Mouse (Mus musculus) neural tube, embryonic 14.5 days (tissue): ENCODE measurements around the gene Lhfpl3. TPM values are rescaled to one million over a fixed set of nuclear protein-coding genes. Genes with fewer than 3 reads are reported as not detected.

ENCODE experiments used
- ATAC-seq: fragments of 200-750 bp; cut with Nextera tagmentation; 2 replicates; pipeline ENCODE4 v1.8.0; 2017; ENCODE audit warnings: low read depth, mild to moderate bottlenecking, moderate TSS enrichment, moderate library complexity
- H3K27ac ChIP-seq: fragments of 300-500 bp; sonication (generic); 2 replicates; pipeline ENCODE4 v1.5.1; 2014; ENCODE audit warnings: low read depth, mild to moderate bottlenecking, control low read depth, low read length, moderate library complexity, mixed read lengths
- H3K27me3 ChIP-seq: fragments of 300-500 bp; sonication (generic); 2 replicates; pipeline ENCODE4 v1.6.1; 2014; ENCODE audit warnings: low read length; ENCODE audit not compliant: control insufficient read depth, insufficient read depth
- H3K36me3 ChIP-seq: fragments of 300-500 bp; sonication (generic); 2 replicates; pipeline ENCODE4 v1.6.1; 2014; ENCODE audit warnings: low read length, mixed read lengths; ENCODE audit not compliant: control insufficient read depth, insufficient read depth
- H3K4me1 ChIP-seq: fragments of 300-500 bp; sonication (generic); 2 replicates; pipeline ENCODE4 v1.6.1; 2014; ENCODE audit warnings: low read length; ENCODE audit not compliant: control insufficient read depth, insufficient read depth
- H3K4me2 ChIP-seq: fragments of 300-500 bp; sonication (generic); 2 replicates; pipeline ENCODE4 v1.6.1; 2014; ENCODE audit warnings: mild to moderate bottlenecking, low read depth, low read length, control low read depth
- H3K4me3 ChIP-seq: fragments of 300-500 bp; sonication (generic); 2 replicates; pipeline ENCODE4 v1.5.1; 2014; ENCODE audit warnings: low read depth, low read length, control low read depth, mixed read lengths
- H3K9ac ChIP-seq: fragments of 300-500 bp; sonication (generic); replicated peaks from 2 replicates; pipeline ENCODE4 v1.6.1; 2014; ENCODE audit warnings: low read depth, mild to moderate bottlenecking, control low read depth, low read length, mixed read lengths
- H3K9me3 ChIP-seq: fragments of 300-500 bp; sonication (generic); 2 replicates; pipeline ENCODE4 v1.6.1; 2016; ENCODE audit warnings: low read length; ENCODE audit not compliant: control insufficient read depth
- WGBS: fragments of 180-500 bp; shearing (Covaris S2); extraction: QIAGEN DNeasy Blood & Tissue Kit; methylation state at CpG from one replicate; pipeline ENCODE4 v1.1.7; 2014; 5-methylcytosine and 5-hydroxymethylcytosine counted together
- polyA plus RNA-seq: library from polyadenylated mRNA; unstranded; fragments of >200 nt; fragmentation: Nextera tagmentation; extraction: Ambion mirVana; gene quantifications from 2 replicates; pipeline ENCODE4 v1.2.1, GENCODE M21; 2014

The Lhfpl3 gene
- polyA plus RNA-seq, 1 experiment from 2014 or later: 27.6 TPM

DNA sequence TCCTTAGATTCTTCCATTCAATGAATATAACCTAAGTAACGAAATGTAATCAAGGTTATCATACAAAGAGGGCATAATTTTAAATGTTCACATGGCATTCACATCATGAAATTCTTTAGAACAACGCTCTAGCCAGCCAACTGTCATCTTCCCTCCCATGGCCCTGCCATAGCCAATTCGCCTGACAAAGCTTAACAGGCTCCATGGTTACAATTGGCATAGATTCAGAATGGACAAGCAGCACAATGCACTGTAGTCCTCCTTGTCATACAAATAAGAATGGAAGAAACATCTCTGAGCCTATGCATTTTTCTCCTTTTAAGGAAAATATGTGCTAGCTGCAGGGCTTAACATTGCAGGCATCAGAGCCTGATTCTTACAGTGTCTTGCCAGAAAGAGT, 254.0 kb downstream of the Lhfpl3 start:
- Histone ChIP-seq H3K36me3 (no peaks in the 10 kb centered on the region), H3K27me3 (no peaks in the 10 kb centered on the region), H3K9me3 (no peaks in the 10 kb centered on the region), H3K4me3 (no peak overlapping the region), H3K4me2 (no peak overlapping the region), H3K27ac (no peak overlapping the region), H3K9ac (no peak overlapping the region), H3K4me1 (no peaks in the 10 kb centered on the region)
- no peak for ATAC-seq
- WGBS: 75% methylated on average over 3 of the region's 3 CpGs

DNA sequence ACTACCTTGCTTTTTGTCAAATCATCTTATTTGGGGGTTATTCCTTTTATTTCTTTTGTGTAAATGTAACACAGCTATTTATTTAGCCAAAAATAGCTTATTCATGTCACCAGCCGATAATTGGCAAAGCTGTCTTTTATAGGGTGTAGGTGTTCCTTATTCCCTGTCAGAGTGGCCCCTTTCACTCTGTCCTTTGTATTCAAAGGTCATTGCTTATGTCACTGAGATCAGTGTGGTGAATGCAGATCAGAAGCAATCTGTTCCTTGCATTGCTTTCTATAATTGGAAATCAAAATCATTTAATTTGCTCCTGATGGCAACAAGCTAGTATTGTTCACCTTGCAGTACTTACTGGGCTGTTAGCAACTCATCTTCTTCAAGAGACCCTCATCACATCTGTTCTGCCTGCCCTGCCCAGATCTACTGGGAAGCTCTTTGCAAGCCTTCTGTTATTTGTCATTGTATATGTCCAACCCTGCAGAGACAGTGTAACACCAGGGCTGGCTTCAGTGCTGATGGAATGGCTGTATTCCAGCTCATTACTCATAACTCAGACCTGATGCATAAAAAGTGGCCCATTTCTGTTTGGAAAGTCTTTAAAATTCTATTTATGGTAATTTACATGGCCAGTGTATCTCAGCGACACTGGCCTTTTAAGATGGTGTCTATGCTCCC, 257.4 kb downstream of the Lhfpl3 start:
- no peak overlapping the region for H3K4me3 ChIP-seq
- H3K36me3 ChIP-seq: no peaks in the 10 kb centered on the region
- no peaks in the 10 kb centered on the region for H3K4me1 ChIP-seq
- no peak overlapping the region for H3K27ac ChIP-seq
- no peak for ATAC-seq
- 83% methylated on average over 2 of the region's 2 CpGs for WGBS
- H3K27me3 ChIP-seq: no peaks in the 10 kb centered on the region
- H3K9ac ChIP-seq: no peak overlapping the region
- H3K4me2 ChIP-seq: no peak overlapping the region
- H3K9me3 ChIP-seq: no peaks in the 10 kb centered on the region

DNA sequence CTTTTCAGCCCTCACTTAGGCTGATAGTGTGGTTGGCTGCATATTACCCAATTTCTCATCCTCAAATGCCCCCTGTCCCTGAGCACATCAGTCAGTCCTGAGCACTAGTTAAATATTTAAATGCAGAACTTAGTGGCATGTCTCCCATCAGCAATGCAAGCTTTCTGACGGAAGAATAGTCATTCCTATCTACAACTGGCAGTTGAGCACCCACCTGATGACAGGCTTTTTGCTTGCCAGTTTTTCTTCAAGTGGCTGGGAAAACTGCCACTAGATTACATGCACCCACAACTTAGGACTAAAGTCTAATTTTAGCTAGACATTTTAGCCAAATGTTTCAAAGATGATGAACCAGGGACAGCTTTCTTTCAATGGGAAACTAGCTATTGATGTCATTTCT, 260.3 kb downstream of the Lhfpl3 start:
- no peaks in the 10 kb centered on the region for H3K9me3 ChIP-seq
- ATAC-seq: no peak
- H3K4me2 ChIP-seq: no peak overlapping the region
- no peak overlapping the region for H3K4me3 ChIP-seq
- no peak overlapping the region for H3K9ac ChIP-seq
- no peaks in the 10 kb centered on the region for H3K36me3 ChIP-seq
- H3K27me3 ChIP-seq: no peaks in the 10 kb centered on the region
- WGBS: 94% methylated on average over 1 of the region's 1 CpGs
- H3K4me1 ChIP-seq: no peaks in the 10 kb centered on the region
- H3K27ac ChIP-seq: no peak overlapping the region

DNA sequence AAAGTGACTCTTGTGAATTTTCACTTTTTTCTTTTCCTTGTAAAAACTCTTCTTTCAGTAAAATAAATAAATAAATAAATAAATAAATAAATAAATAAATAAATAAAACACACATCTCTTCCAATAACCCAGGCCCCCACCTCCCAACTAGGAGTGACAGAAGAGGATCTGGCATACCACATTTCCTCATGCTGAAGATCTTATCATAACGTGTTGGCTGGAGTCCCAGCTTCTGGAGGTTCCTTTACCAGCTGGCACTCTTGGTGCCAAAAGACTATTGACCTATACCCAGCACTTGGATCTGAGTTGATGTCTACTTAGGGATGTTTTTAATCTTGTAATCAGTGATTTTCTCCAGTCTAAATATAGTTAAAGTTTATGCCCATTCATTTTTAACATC, 264.6 kb downstream of the Lhfpl3 start:
- no peak overlapping the region for H3K27ac ChIP-seq
- 94% methylated on average over 1 of the region's 1 CpGs for WGBS
- H3K4me2 ChIP-seq: no peak overlapping the region
- ATAC-seq: no peak
- H3K4me3 ChIP-seq: no peak overlapping the region
- no peak overlapping the region for H3K9ac ChIP-seq
- no peaks in the 10 kb centered on the region for H3K4me1 ChIP-seq
- H3K27me3 ChIP-seq: no peaks in the 10 kb centered on the region
- H3K9me3 ChIP-seq: no peaks in the 10 kb centered on the region
- H3K36me3 ChIP-seq: no peaks in the 10 kb centered on the region

DNA sequence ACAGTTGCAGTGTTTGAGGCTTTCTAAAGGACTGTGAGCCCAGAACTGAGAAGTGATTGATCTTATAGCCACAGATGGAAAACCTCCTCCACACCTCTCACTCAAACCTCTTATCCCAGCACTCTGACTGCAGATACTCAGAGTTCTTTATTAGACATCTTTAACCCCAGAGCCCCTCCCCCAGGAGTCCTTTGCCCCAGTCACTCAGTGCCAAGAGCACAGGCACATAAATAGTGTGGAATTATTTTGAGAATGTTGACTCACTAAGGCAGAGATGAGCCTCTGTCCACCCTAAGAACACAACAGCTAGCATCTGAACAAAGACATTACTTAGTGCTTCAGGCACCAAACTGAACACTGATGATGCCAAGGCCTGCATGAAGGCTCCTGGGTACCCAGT, 268.1 kb downstream of the Lhfpl3 start:
- no peak overlapping the region for H3K4me2 ChIP-seq
- H3K36me3 ChIP-seq: no peaks in the 10 kb centered on the region
- H3K9ac ChIP-seq: no peak overlapping the region
- no peak for ATAC-seq
- no peaks in the 10 kb centered on the region for H3K27me3 ChIP-seq
- H3K4me3 ChIP-seq: no peak overlapping the region
- H3K4me1 ChIP-seq: no peaks in the 10 kb centered on the region
- H3K27ac ChIP-seq: no peak overlapping the region
- H3K9me3 ChIP-seq: no peaks in the 10 kb centered on the region

DNA sequence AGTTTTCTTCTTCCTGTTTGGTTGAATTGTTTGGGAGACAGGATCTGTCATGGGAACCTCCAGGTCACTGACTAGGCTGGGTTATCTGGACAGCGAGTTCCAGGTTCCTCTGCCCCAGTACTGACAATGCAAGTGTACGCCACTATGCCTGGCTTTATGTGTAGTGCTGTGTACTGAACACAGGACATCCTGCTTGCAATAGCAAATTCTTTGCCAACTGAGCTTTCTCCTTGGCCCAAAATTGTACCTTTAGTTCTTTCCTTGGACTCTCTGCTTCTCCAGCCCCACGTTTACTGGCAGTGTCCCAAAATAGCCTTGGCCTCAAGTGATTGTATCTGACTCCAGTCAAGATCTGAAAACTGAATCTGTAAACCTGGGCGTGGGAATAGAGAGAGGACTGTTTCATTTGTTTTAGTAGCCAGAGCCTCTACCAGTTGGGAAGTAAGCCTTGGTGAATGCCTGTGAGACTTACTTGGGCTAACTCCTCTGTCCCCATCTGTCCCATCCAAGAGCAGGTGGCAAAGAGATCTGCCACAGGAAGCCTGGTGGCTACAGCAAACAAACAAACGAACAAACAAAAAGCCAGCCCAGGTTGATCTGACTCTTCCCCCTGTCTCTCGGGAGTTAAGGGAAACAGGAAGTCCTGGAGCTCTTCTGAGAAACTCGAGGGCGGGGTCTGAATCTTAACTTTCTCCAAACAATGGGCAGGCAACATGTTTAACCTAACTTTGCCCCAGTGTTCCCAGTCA, 269.9 kb downstream of the Lhfpl3 start:
- ATAC-seq: no peak
- H3K4me2 ChIP-seq: no peak overlapping the region
- no peaks in the 10 kb centered on the region for H3K36me3 ChIP-seq
- no peaks in the 10 kb centered on the region for H3K27me3 ChIP-seq
- no peak overlapping the region for H3K27ac ChIP-seq
- H3K9ac ChIP-seq: no peak overlapping the region
- no peaks in the 10 kb centered on the region for H3K9me3 ChIP-seq
- 82% methylated on average over 8 of the region's 8 CpGs for WGBS
- no peaks in the 10 kb centered on the region for H3K4me1 ChIP-seq
- H3K4me3 ChIP-seq: no peak overlapping the region

DNA sequence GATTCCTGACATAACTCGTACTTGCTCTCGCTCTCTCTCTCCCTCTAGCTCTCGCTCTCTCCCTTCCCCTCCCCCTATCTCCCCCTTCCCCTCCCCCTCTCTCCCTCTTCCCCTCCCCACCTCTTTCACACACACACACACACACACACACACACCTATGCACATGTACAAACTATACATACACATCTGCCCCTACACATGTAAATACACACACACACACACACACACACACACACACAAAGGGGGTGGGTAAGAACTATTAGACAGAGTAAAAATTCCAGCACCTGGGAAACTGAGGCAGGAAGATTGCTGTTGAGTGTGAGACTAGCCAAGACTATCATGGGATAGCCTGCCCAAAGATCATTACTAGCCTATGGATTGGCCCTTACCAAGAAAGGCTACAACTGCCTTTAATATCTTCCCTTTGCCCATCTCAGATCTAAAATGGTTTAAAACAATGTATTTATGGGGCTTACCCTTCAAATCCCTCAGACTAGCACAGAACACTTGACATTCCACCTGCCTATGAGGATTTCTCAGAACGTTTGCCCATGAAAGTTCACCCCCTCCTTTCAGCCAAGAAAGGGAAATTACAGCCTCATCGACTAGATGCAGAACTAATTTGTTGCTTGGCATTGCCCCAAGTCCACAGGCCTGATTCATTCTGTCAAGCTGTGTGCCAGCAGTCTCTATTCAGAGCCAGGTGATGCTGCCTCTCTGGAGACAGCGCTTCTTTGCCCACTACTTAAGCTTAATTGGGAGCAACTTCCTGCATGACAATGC, 289.3 kb downstream of the Lhfpl3 start:
- Histone ChIP-seq H3K4me1 (0 out of 2 replicates have a peak, but pooled peaks cover 5% of the 10 kb centered on the region), H3K4me2 (no peak overlapping the region), H3K9ac (no peak overlapping the region), H3K27ac (no peak overlapping the region), H3K27me3 (no peaks in the 10 kb centered on the region), H3K4me3 (no peak overlapping the region), H3K36me3 (no peaks in the 10 kb centered on the region), H3K9me3 (no peaks in the 10 kb centered on the region)
- peak; percentile 79; the same call in 1 of the 2 replicates for ATAC-seq
- WGBS: 59% methylated on average over 6 of the region's 6 CpGs

DNA sequence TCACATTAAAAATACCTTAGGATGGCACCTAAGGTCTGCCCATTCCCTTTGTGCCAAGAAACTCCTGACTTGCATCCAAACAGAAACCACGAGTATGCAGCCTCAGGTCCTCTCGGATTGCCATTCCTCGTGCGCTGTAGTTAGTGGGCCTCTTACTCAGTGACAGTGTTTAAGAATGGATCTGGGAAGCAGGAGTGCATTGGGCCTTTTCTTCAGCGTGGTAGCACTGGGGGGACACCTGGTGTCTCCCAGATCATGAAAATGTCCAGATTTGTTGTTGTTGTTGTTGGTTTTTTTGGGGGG, 289.8 kb downstream of the Lhfpl3 start:
- no peak overlapping the region for H3K27ac ChIP-seq
- peak; percentile 68; the same call in 1 of the 2 replicates for ATAC-seq
- H3K9me3 ChIP-seq: no peaks in the 10 kb centered on the region
- H3K9ac ChIP-seq: no peak overlapping the region
- H3K4me1 ChIP-seq: 0 out of 2 replicates have a peak, but pooled peaks cover 5% of the 10 kb centered on the region
- no peaks in the 10 kb centered on the region for H3K27me3 ChIP-seq
- WGBS: 68% methylated on average over 5 of the region's 5 CpGs
- H3K36me3 ChIP-seq: no peaks in the 10 kb centered on the region
- H3K4me3 ChIP-seq: no peak overlapping the region
- no peak overlapping the region for H3K4me2 ChIP-seq

DNA sequence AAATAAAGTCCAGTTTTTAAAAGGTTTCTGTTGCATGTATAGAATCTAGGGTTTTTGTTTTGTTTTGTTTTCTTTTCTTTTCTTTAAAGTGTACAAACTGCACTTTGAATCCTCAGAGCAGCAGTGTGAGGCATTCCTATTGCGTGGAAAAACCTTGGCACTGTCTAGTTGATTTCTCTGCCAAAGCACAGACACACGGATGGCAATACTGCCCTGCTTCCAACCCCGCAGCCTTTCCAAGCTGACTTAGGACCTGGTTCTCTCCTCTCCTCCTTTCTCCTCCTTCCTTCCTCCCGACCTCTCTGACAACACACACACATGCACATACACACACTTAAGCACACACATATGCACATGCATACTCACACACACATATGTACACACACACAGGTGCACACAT, 294.6 kb downstream of the Lhfpl3 start:
- Histone ChIP-seq H3K27me3 (no peaks in the 10 kb centered on the region), H3K4me3 (no peak overlapping the region), H3K4me2 (no peak overlapping the region), H3K36me3 (no peaks in the 10 kb centered on the region), H3K9ac (no peak overlapping the region), H3K4me1 (0 out of 2 replicates have a peak, but pooled peaks cover under 1% of the 10 kb centered on the region), H3K9me3 (no peaks in the 10 kb centered on the region), H3K27ac (no peak overlapping the region)
- 65% methylated on average over 4 of the region's 4 CpGs for WGBS
- no peak for ATAC-seq
